Mouse (Mus musculus): ENCODE results near the gene Mmp21.

Mmp21 gene

DNA sequence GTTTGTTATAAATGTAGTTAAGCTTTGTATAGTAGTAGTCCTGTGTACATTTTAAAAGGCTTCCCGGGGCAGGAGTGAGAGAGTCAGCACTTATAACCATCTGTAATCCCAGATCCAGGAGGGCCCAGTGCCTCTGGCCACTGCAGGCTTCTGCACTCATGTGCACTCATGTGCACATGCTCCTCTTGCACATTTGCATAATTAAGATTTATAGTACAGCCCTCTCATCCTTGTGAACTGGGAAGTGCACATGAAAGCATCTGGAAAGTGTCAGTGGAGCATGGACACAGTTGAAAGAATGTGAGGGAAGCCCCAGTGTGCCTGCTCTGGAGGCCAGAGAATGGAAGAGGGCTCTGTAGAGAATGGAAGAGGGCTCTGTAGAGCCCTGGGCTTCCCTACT is 17.4 kb downstream of the Mmp21 start:
- no peak for DNase-seq (ENCODE audit: low spot score in 2 of 2)

DNA sequence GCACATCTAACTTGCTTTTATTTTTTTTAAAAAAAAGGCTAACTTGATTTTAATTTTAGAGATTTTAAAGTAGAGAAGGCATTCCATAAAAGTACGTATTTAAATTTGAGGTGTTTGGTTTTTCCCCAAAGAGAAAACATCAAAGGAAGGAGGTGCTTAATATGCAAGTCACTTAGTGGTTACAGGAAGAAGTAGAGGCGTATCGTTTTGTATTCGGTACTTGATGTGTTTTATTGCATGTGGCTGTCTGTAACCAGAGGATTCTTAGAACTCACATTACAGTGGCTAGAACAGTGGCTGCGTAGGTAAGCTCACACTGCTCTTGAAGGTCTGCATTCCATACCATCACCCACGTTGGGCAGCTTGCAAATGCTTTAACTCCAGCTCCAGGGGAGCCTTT is 34.1 kb downstream of the Mmp21 start:
- DNase-seq (ENCODE audit: low spot score in 2 of 2) = no peak

DNA sequence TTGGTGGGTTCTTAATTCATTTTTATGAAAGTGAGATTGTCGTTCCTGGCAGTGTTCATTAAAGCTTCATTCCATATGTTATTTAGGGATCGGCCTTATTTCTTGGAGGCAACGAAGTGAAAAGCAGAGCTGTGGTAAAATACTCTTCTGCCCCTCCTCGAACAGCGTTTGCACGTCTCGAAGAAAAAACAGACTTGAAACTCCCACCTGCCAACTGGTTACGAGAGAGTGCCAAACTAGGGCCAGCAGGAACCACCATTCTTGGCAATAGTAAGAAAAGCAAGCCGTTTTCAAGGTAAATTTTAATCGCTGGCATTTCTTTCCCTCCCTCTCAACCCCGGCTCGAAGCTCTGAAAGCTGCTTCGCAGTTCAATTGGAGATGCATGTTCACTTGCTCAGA is 41.0 kb downstream of the Mmp21 start:
- DNase-seq (ENCODE audit: low spot score in 2 of 2) = peak; percentile 19 to 78

DNA sequence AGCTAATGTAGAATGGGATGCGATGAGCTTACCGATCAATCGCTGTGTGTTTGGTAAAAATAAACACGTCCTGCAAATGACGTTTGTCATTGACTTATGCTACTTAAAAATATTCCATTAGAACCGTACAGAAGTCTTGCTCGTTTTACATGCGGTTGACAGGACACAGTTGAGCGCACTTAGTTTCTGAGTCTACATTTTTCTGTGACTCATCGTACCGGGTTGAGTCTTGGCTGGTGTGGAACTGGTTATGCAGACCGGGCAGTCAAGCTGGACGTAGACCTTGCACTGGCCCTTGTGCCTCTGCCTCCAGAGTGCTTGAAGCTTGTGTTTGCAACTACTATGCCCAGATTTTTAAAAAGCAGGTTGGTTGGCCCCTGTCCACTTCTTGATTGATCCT is 41.6 kb downstream of the Mmp21 start:
- peak in 1 of 2 experiments; percentile 24 for DNase-seq (ENCODE audit: low spot score in 2 of 2)

DNA sequence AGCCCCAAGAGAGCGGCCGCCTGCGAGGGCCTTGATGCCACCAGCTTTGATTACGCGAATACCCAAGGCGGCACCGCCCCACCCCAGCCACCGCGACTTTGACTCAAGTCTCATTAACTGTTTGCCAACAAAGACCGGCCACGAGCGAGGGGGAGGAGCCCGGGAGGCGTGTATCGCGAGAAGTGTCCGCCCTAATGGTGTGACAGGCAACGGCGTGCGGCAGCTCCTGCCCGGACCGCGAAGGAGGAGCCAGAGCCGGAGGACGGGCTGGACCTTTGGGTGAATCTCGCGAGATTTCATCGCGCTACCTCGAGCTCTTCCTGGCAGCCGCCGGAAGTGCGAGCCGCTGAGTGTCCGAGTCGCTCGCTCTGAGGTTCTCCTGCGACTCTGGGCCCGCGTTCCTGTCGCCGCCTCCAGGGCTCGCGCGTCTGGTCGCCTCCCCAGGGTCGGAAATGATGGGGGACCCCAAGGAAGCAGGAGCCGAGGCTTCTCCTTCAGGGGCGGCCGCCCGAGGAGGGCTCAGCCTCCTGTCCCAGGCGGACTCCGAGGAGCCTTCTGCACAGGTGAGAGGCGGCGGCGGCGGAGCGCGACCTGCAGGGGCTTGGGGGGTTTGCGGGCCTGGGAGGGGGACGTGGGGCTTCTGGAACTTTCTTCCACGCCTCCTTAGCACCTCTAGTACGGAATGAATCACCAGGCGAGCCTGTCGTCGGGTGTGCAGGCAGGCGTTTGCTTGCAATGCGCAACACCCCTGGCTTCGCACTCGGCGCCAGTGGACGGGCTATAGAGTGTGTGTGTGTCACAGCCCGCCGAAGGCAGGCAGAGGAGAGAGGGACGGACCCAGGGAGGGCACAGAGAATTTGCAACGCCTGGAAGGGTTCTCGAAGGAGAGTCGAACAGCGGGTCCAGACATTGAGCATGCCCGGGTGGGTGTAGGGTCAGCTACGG is 42.2 kb downstream of the Mmp21 start, which contains the start of gene Edrf1:
Edrf1 (plus strand) TSS at position 183 of the 945 bp plus-strand sequence.
- peak; percentile 95 to 97 for DNase-seq (ENCODE audit: low spot score in 2 of 2)

DNA sequence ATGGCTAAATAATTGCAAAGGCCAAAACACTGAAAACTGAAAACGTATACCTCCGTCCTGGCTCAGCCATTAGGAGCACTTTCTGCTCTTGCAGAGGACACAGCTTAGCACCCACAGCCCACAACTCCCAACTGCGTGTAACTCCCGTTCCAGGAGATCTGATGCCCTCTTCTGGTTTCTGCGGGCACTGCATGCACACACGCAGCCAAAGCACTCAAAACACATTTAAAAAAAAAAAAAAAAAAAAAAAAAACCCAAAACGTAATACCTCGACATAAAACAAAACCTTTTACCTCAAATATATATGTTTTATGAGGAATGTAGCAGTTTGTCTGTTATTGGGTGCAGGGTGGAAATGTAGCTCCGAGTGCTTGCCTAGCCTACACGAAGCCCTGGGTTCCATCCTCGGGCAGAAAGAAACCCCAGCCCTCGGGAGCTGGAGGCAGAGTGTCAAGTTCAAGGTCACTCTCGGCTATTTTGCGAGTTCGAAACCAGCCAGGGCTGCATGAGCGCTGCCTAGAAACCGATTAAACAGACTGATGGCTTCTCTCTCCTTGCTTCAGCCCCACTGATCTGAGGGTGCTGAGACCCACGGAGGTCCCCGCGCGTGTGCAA is 43.0 kb downstream of the Mmp21 start:
- peak; percentile 55 to 93 for DNase-seq (ENCODE audit: low spot score in 2 of 2)

DNA sequence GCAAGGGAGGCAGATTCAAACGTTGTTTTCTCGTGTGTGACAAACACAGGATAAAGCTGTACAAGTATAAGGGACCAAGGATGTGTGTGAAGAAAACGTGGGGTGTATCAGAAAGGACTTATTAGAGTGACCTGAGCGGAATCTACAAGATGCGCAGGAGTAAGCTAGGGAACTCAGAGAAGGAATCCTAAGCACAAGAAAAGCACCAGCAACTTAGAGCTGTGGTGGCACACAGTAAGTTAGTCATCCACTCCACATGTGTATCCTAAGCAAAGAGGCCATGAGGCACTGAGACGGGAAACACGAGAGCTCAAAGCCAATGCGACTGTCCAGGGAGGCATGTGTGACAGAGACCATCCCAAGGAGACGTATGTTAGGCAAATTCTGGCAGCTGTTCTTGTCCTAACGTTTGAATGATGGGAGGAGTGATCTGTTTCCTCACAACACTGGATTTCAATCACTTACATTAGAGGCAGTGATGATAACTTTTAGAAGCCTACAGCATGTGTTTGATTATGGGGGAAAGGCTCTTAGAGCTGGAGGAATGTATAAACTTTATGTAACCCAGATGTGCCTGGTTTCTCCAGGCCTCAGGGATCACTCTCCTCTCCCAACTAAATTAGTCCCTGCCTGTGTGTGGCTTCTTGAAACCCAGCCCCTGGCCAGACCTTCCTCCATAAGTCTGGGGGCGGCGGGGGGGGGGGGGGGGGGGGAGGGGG is 44.8 kb downstream of the Mmp21 start:
- no peak for DNase-seq (ENCODE audit: low spot score in 2 of 2)

DNA sequence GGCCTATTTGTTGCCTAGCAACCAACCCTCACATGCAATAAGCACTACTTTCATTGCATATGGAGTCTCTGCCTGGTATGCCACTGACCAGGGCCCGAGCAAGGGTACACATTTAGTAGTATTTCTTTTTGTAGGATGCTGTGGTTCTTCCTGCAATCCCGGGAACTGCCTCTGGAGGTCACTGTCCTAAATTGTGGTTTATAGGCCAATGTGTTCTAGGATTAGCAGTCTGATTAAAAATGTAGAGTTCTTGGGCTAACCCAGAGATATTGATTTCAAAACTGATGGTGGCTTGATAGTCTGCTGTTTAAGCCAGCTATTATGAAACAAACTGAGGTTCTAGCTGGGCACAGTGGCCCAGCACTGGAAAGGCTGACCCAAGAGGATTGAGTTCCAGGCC is 47.4 kb downstream of the Mmp21 start:
- DNase-seq (ENCODE audit: low spot score in 2 of 2) = peak in 1 of 2 experiments; percentile 67

DNA sequence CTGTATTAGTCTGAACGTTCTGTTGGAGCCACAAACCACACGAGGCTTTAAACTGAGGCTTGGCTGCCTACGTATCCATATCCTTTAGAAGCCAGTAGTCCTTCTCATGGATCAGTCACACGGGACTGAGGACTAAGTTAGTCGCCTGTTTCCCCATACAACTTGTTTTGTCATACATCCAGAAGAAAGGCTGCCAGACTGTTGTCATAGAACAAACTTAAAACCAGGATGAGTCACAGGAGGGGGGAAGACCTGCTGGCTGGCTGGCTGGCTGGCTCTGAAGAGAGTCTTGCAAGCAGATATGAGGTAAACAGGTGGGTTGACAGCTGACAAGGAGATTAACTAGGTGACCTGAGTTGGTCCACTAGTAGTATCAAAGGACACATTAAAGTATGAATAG is 49.0 kb downstream of the Mmp21 start:
- DNase-seq (ENCODE audit: low spot score in 2 of 2) = no peak

DNA sequence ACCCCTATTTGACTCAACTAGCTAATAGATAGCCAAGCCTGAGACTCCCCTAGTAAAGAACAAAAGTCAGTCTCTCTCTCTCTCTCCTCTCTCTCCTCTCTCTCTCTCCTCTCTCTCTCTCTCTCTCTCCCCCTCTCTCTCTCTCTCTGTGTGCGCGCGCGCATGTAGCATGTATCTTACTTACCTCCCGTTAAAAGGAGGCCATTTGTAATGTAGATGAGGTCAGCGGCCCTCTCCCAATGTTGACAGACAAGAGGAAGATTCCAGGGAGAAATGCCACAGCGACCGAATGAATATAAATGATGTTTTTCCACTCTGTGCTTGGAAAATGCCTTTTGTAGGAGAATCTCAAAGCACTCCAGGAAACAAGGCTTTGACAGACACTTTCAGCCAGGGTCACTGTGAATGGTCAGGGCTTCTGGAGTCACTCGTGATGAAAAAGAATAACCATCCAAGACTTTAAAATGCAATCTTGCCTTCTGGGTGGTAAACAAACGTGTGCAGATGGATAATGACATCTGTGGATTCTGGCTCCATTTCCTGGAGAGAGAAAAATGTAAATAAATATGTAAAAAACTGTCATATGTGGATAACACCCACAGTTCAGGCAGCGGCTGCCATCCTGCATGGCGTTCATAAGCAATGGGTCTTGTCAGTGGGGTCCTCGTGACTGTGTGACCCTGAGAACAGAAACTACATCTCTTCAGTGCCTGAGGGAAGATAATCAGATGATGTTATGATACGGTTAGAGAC is 52.5 kb downstream of the Mmp21 start:
- no peak for DNase-seq (ENCODE audit: low spot score in 2 of 2)
